Mouse (Mus musculus) liver, adult 2 months (tissue): ENCODE results near the gene Rorb. TPM values are rescaled to one million over a fixed set of nuclear protein-coding genes. Genes with fewer than 3 reads are reported as not detected.
A peak's percentile ranks its signal among the peaks of the same experiment; 100 is the strongest.

Experiments used
- DNase-seq: peaks from one replicate; pipeline ENCODE4 v3.0.0-alpha.2; 2011; ENCODE audit warnings: low read depth, low spot score; ENCODE audit errors: extremely low read depth
- H3K27ac ChIP-seq: fragments of 200-500 bp; replicated peaks from 2 replicates; pipeline ENCODE4 v1.5.1; 2012; ENCODE audit warnings: low read depth, mild to moderate bottlenecking, control low read depth, inconsistent platforms, low read length; ENCODE audit not compliant: insufficient read depth
- H3K27me3 ChIP-seq: fragments of 200-500 bp; 2 replicates; pipeline ENCODE4 v1.6.1; 2012; ENCODE audit warnings: mild to moderate bottlenecking, moderate library complexity, low read length, inconsistent platforms; ENCODE audit not compliant: control insufficient read depth, insufficient read depth
- H3K36me3 ChIP-seq: fragments of 200-500 bp; 2 replicates; pipeline ENCODE4 v1.6.1; 2012; ENCODE audit warnings: low read length, inconsistent platforms; ENCODE audit not compliant: control insufficient read depth, insufficient read depth
- H3K4me1 ChIP-seq: fragments of 200-500 bp; 2 replicates; pipeline ENCODE4 v1.6.1; 2011; ENCODE audit warnings: low read length; ENCODE audit not compliant: control insufficient read depth, insufficient read depth
- H3K4me3 ChIP-seq: fragments of 200-500 bp; 2 replicates; pipeline ENCODE4 v1.5.1; 2011; ENCODE audit warnings: low read depth, mild to moderate bottlenecking, control low read depth, low read length, moderate library complexity; ENCODE audit not compliant: insufficient read depth
- H3K79me2 ChIP-seq: fragments of 200-500 bp; 2 replicates; pipeline ENCODE4 v1.6.1; 2012; ENCODE audit warnings: inconsistent platforms, mild to moderate bottlenecking, low read length, moderate library complexity; ENCODE audit not compliant: control insufficient read depth, insufficient read depth
- H3K9ac ChIP-seq: fragments of 200-500 bp; 2 replicates; pipeline ENCODE4 v1.6.1; 2012; ENCODE audit warnings: low read depth, mild to moderate bottlenecking, control low read depth, inconsistent platforms, low read length
- CTCF ChIP-seq: fragments of 200-500 bp; IDR thresholded peaks from 2 replicates; pipeline ENCODE4 v1.5.1; 2011; ENCODE audit warnings: low read depth, low read length, control low read depth
- POLR2A ChIP-seq: fragments of 200-500 bp; IDR thresholded peaks from 2 replicates; pipeline ENCODE4 v1.6.1; 2011; ENCODE audit warnings: low read length, control low read depth; ENCODE audit not compliant: insufficient read depth; ENCODE audit errors: extremely low read depth
- WGBS: fragments of 180-500 bp; shearing (Covaris S2); methylation state at CpG from one replicate; pipeline ENCODE4 v1.1.7; 2018; 5-methylcytosine and 5-hydroxymethylcytosine counted together
- polyA plus RNA-seq: library from polyadenylated mRNA; depleted of rRNA; stranded (reverse); fragments of >200 nt; gene quantifications from 2 replicates; pipeline ENCODE4 v1.2.3, GENCODE M21; 2012
- total RNA-seq: library from RNA; depleted of rRNA; stranded (reverse); fragments of >200 nt; gene quantifications from 2 replicates; pipeline ENCODE4 v1.2.3, GENCODE M21; 2014

Gene Rorb
- total and polyA plus RNA-seq, 2 experiments = not detected

- no peak for DNase-seq
- H3K4me1 ChIP-seq = no peaks in the 10 kb centered on the region
- 82% methylated on average over 8 of the region's 8 CpGs for WGBS
- no peak overlapping the region for H3K27ac ChIP-seq
- no peak overlapping the region for H3K4me3 ChIP-seq
- no peak for TF ChIP-seq CTCF
- no peak for TF ChIP-seq POLR2A
- H3K36me3 ChIP-seq = no peaks in the 10 kb centered on the region
- no peaks in the 10 kb centered on the region for H3K79me2 ChIP-seq
- no peak overlapping the region for H3K9ac ChIP-seq
- H3K27me3 ChIP-seq = no peaks in the 10 kb centered on the region
These were observed 112.0 kb downstream of the Rorb start for GRCm38 (mm10) chr19:18998966-18999365.

DNA sequence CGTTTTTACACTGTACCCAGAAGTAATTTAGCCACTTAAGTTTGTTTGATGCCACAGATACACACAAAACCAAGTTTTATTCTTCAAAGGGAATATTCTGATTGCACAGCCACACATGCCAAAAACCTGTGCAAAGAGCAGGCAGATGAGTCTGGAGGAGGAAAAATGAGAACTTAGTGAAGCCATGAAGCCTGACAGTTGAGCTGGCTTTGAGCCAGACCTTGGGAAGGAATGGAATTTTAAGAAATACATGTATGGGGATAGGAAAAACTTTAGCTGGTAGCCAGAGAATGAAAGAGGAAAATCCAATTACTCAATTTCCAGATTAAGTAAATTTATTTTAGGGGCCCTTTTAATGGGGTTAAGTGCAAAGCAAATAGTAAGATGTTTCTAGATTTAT is 113.3 kb downstream of the Rorb start:
- 53% methylated on average over 1 of the region's 1 CpGs for WGBS
- DNase-seq = no peak
- Histone ChIP-seq H3K9ac (no peak overlapping the region), H3K79me2 (no peaks in the 10 kb centered on the region), H3K27me3 (no peaks in the 10 kb centered on the region), H3K27ac (no peak overlapping the region), H3K4me3 (no peak overlapping the region), H3K36me3 (no peaks in the 10 kb centered on the region), H3K4me1 (no peaks in the 10 kb centered on the region)
- TF ChIP-seq CTCF = no peak
- TF ChIP-seq POLR2A = no peak

DNA sequence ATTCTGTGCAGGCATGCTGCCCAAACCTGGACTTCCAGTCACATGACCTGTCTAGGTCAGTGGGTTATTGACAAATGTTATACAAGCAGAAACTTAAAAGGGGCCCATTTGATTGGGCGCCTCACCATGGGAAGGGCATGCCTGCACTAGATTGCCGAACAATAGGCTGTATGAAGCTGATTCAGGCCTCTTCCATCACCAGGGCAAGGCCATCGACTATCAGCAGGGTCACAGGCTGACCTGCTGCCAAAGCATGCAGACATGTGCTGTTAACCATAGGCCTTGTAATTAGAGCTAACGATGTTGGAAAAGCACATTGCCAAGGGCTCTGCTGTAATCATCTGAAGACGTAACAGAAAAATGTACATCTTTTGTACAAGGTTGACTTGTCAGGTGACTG is 131.0 kb downstream of the Rorb start:
- H3K4me3 ChIP-seq = no peak overlapping the region
- H3K27me3 ChIP-seq = 0 out of 2 replicates have a peak, but pooled peaks cover 2% of the 10 kb centered on the region
- WGBS = 71% methylated on average over 5 of the region's 5 CpGs
- no peaks in the 10 kb centered on the region for H3K4me1 ChIP-seq
- no peak overlapping the region for H3K9ac ChIP-seq
- no peaks in the 10 kb centered on the region for H3K36me3 ChIP-seq
- no peaks in the 10 kb centered on the region for H3K79me2 ChIP-seq
- no peak for DNase-seq
- TF ChIP-seq CTCF (no peak), POLR2A (no peak)
- H3K27ac ChIP-seq = no peak overlapping the region

DNA sequence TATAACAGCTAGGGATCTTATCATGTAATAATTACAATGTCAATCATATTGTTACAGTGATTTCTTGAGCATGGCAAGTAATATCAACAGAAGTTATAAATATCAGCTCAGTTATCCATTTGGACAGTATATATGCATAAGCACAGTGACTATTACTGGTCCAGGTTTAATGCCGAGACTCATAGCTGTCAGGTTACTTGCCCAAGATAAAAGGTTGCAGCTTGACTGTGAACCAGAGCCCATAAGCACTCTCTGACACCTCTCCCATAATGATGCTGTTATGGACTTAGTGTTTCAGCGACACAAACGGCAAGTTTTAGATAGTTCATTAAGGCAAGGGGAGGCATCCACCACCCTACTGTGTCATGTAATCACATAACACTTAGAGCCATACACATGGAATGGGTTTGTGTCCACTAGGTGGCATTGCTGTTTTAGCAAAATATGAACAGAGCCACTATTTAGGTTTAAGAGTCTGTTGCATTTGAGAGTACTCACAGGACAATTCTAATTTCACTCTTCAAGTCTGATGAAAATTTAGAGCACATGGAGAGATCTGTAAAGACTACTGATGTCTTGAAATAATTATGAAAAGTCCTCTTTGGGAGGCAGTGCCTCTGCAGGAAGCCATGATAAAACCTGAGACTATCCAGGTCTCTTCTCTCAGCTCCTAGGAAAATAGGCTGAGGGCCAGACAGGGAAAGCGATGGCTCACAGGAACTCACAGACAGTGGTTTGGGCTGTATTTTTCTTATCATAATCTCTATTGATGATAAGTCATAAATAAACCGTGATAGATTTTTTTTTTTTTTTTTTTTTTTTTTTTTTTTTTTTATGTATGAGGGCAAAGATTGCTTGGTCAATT is 136.0 kb downstream of the Rorb start:
- H3K36me3 ChIP-seq = no peaks in the 10 kb centered on the region
- 0 out of 2 replicates have a peak, but pooled peaks cover 2% of the 10 kb centered on the region for H3K27me3 ChIP-seq
- H3K79me2 ChIP-seq = no peaks in the 10 kb centered on the region
- H3K9ac ChIP-seq = no peak overlapping the region
- TF ChIP-seq POLR2A (no peak), CTCF (no peak)
- H3K27ac ChIP-seq = no peak overlapping the region
- H3K4me3 ChIP-seq = no peak overlapping the region
- DNase-seq = peak; percentile 20
- WGBS = 55% methylated on average over 5 of the region's 5 CpGs
- no peaks in the 10 kb centered on the region for H3K4me1 ChIP-seq

DNA sequence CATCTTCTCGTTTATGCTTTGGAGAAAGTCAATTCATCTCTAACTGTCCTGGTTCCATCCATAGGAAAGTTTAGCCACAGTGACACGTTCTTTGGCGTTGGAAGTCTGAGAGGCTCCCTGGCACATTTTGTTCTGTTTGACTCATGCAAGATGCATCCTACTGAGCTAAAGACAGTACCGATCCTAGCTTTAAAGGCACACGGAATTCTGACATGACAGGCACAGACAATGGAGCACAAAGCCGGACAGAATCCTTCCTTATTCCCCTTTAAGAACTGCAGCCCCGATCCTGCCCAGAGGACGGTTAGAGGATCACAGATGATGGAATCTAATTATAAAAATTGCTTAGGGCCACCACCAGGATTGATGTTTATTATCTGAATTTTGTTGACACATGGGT is 141.6 kb downstream of the Rorb start:
- Histone ChIP-seq H3K27ac (no peak overlapping the region), H3K4me3 (no peak overlapping the region), H3K79me2 (no peaks in the 10 kb centered on the region), H3K9ac (no peak overlapping the region), H3K36me3 (no peaks in the 10 kb centered on the region), H3K4me1 (no peaks in the 10 kb centered on the region), H3K27me3 (no peaks in the 10 kb centered on the region)
- no peak for TF ChIP-seq POLR2A
- no peak for TF ChIP-seq CTCF
- 79% methylated on average over 8 of the region's 8 CpGs for WGBS
- DNase-seq = no peak

DNA sequence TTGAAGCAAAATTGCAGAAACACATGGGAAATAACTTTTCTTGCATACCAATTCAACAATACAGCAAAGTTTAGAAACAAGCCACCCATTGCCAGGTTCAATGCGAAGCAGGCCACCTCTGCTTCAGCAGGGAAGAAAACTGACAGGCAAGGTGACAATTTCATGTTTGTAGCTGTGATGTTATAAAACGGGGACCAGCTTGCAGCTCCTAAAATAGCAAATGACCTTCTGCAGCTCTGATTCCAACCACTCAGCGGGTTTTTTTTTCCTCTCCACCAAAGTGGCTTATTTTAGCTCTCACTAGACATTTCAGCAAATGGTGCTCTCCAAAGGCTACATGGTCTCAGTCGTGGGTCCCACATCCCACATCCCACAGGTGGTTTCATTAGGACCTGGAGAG is 143.7 kb downstream of the Rorb start:
- H3K4me1 ChIP-seq = no peaks in the 10 kb centered on the region
- no peaks in the 10 kb centered on the region for H3K36me3 ChIP-seq
- no peaks in the 10 kb centered on the region for H3K27me3 ChIP-seq
- TF ChIP-seq POLR2A = no peak
- TF ChIP-seq CTCF = no peak
- no peak overlapping the region for H3K27ac ChIP-seq
- H3K4me3 ChIP-seq = no peak overlapping the region
- WGBS = 59% methylated on average over 4 of the region's 4 CpGs
- no peak overlapping the region for H3K9ac ChIP-seq
- no peaks in the 10 kb centered on the region for H3K79me2 ChIP-seq
- no peak for DNase-seq
